Mouse (Mus musculus) intestine, embryonic 16.5 days (tissue): ENCODE data around the gene Clec4b2. TPM values are rescaled to one million over a fixed set of nuclear protein-coding genes. Genes with fewer than 3 reads are reported as not detected.
"Not testable (repeated sequence)": the region's sequence is repeated elsewhere in the genome, so short reads cannot be mapped to it uniquely, and the experiment has no call there.

Experiments used
- ATAC-seq: fragments of 200-750 bp; cut with Nextera tagmentation; 2 replicates; pipeline ENCODE4 v1.8.0; 2017; ENCODE audit warnings: moderate TSS enrichment, moderate library complexity
- H3K27ac ChIP-seq: fragments of 300-500 bp; sonication (generic); 2 replicates; pipeline ENCODE4 v1.5.1; 2014; ENCODE audit warnings: mild to moderate bottlenecking, low read length
- H3K27me3 ChIP-seq: fragments of 300-500 bp; sonication (generic); replicated peaks from 2 replicates; pipeline ENCODE4 v1.6.1; 2014; ENCODE audit warnings: low read length, control low read depth, mixed read lengths; ENCODE audit not compliant: control insufficient read depth, insufficient read depth
- H3K36me3 ChIP-seq: fragments of 300-500 bp; sonication (generic); 2 replicates; pipeline ENCODE4 v1.6.1; 2014; ENCODE audit warnings: low read length, control low read depth; ENCODE audit not compliant: control insufficient read depth, insufficient read depth
- H3K4me1 ChIP-seq: fragments of 300-500 bp; sonication (generic); 2 replicates; pipeline ENCODE4 v1.6.1; 2014; ENCODE audit warnings: low read length, control low read depth, mixed read lengths; ENCODE audit not compliant: control insufficient read depth, insufficient read depth
- H3K4me2 ChIP-seq: fragments of 300-500 bp; sonication (generic); 2 replicates; pipeline ENCODE4 v1.6.1; 2014; ENCODE audit warnings: low read depth, low read length, control low read depth
- H3K4me3 ChIP-seq: fragments of 300-500 bp; sonication (generic); 2 replicates; pipeline ENCODE4 v1.5.1; 2014; ENCODE audit warnings: mild to moderate bottlenecking, low read length
- H3K9ac ChIP-seq: fragments of 300-500 bp; sonication (generic); 2 replicates; pipeline ENCODE4 v1.6.1; 2014; ENCODE audit warnings: low read depth, low read length
- H3K9me3 ChIP-seq: fragments of 300-500 bp; sonication (generic); 2 replicates; pipeline ENCODE4 v1.6.1; 2016; ENCODE audit warnings: low read length, control low read depth; ENCODE audit not compliant: control insufficient read depth
- WGBS: fragments of 180-500 bp; shearing (Covaris S2); extraction: QIAGEN DNeasy Blood & Tissue Kit; methylation state at CpG from one replicate; pipeline ENCODE4 v1.1.7; 2014; 5-methylcytosine and 5-hydroxymethylcytosine counted together
- polyA plus RNA-seq: library from polyadenylated mRNA; unstranded; fragments of >200 nt; fragmentation: Nextera tagmentation; extraction: Ambion mirVana; gene quantifications from 2 replicates; pipeline ENCODE4 v1.2.1, GENCODE M21; 2015

Clec4b2 gene
- not detected in 2 replicates for polyA plus RNA-seq

- H3K36me3 ChIP-seq, result no peaks in the 10 kb centered on the region
- no peak for ATAC-seq
- no peak within 1 kb of the TSS for H3K27ac ChIP-seq
- H3K9ac ChIP-seq, result no peak within 1 kb of the TSS
- no peak within 1 kb of the TSS for H3K4me2 ChIP-seq
- H3K4me1 ChIP-seq, result no peaks in the 10 kb centered on the region
- no peaks in the 10 kb centered on the region for H3K9me3 ChIP-seq
- H3K27me3 ChIP-seq, result no peaks in the 10 kb centered on the region
- WGBS, result 80% methylated on average over 4 of the region's 4 CpGs
- H3K4me3 ChIP-seq, result no peak within 1 kb of the TSS
Observed at GRCm38 (mm10) chr6:123172593-123172992, at the start of gene Clec4b2. TSS of gene Clec4b2 (plus strand) at chr6:123172893.

- no peak overlapping the region for H3K27ac ChIP-seq
- H3K4me2 ChIP-seq, result no peak overlapping the region
- WGBS, result 72% methylated on average over 3 of the region's 3 CpGs
- no peak for ATAC-seq
- no peak overlapping the region for H3K9ac ChIP-seq
- no peaks in the 10 kb centered on the region for H3K36me3 ChIP-seq
- no peaks in the 10 kb centered on the region for H3K4me1 ChIP-seq
- no peaks in the 10 kb centered on the region for H3K27me3 ChIP-seq
- H3K9me3 ChIP-seq, result no peaks in the 10 kb centered on the region
- H3K4me3 ChIP-seq, result no peak overlapping the region
Observed at GRCm38 (mm10) chr6:123123195-123123594, 49.5 kb upstream of the Clec4b2 start.

DNA sequence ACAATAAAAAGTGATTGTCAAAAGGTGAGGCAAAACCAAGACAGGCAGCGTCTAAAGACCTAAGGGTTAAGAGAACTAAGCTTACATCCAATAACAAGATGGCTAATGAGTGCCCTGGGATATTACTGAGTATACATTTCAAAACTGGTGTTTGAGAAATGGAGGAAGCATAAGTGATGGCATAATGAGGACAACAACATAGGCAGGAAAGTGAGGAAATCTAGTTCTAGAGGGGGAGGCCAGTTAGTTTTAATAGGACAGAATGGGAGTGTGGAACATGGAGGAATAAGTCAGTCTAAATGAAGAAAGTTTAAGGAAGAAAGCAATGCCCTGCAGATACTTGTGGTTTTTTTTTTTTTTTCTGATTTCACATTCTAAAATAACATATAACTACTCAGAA, 45.5 kb upstream of the Clec4b2 start:
- Histone ChIP-seq H3K4me1 (no peaks in the 10 kb centered on the region), H3K27ac (no peak overlapping the region), H3K4me2 (no peak overlapping the region), H3K36me3 (no peaks in the 10 kb centered on the region), H3K27me3 (no peaks in the 10 kb centered on the region), H3K9ac (no peak overlapping the region), H3K4me3 (no peak overlapping the region), H3K9me3 (no peaks in the 10 kb centered on the region)
- ATAC-seq, result no peak
- WGBS, result 74% methylated on average over 1 of the region's 1 CpGs

GRCm38 (mm10) chr6:123137766-123138526, 34.7 kb upstream of the Clec4b2 start:
- ATAC-seq, H3K9me3 ChIP-seq, H3K36me3 ChIP-seq, H3K27me3 ChIP-seq, H3K4me2 ChIP-seq, H3K4me3 ChIP-seq, H3K27ac ChIP-seq, H3K9ac ChIP-seq, H3K4me1 ChIP-seq: not testable (repeated sequence)
- WGBS, result 64% methylated on average over 29 of the region's 29 CpGs

DNA sequence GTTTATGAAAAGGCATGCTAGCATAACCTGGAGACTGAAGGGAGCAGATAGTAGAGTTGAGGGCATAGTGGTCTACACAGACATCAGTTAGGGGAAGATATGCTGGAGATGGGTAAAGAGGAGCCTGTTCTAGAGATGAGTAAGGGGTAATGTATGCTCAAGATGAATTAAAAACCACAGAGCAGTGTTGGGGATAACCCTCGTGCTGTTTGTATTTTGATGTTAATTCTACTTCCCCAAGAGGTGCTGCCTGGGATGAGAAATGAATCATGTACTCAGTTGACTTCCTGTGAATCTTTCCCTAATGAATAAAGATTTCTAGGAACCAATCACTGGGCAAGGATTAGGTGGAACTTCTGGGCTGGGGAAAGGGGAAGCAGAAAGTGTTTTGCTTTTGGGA, 2.6 kb upstream of the Clec4b2 start:
- H3K9me3 ChIP-seq, result no peaks in the 10 kb centered on the region
- 58% methylated on average over 1 of the region's 1 CpGs for WGBS
- no peaks in the 10 kb centered on the region for H3K36me3 ChIP-seq
- H3K27ac ChIP-seq, result no peak overlapping the region
- H3K4me2 ChIP-seq, result no peak overlapping the region
- H3K4me3 ChIP-seq, result no peak overlapping the region
- H3K4me1 ChIP-seq, result no peaks in the 10 kb centered on the region
- no peak overlapping the region for H3K9ac ChIP-seq
- no peaks in the 10 kb centered on the region for H3K27me3 ChIP-seq
- ATAC-seq, result no peak

DNA sequence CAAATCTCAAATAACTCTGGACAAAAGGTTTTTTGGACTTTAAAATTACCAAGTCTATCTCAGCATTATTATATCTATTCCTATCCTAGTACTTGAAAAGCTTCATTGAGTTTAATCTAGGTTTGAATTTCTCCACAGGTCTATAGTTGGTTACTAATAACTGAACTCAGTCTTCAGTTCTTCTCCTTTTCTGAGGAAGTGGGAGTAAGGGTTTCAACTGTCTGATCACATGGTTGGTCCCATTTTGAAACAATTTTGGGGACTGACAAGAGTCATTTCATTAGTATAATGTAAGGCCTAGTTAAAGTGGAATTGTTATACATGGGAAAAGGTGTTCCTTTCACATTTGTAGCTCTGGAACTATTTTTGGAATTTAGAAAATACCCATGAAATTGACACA, 1.7 kb upstream of the Clec4b2 start:
- H3K36me3 ChIP-seq, result no peaks in the 10 kb centered on the region
- no peaks in the 10 kb centered on the region for H3K9me3 ChIP-seq
- no peak overlapping the region for H3K27ac ChIP-seq
- no peak overlapping the region for H3K4me3 ChIP-seq
- ATAC-seq, result no peak
- no peaks in the 10 kb centered on the region for H3K27me3 ChIP-seq
- H3K9ac ChIP-seq, result no peak overlapping the region
- H3K4me2 ChIP-seq, result no peak overlapping the region
- H3K4me1 ChIP-seq, result no peaks in the 10 kb centered on the region

DNA sequence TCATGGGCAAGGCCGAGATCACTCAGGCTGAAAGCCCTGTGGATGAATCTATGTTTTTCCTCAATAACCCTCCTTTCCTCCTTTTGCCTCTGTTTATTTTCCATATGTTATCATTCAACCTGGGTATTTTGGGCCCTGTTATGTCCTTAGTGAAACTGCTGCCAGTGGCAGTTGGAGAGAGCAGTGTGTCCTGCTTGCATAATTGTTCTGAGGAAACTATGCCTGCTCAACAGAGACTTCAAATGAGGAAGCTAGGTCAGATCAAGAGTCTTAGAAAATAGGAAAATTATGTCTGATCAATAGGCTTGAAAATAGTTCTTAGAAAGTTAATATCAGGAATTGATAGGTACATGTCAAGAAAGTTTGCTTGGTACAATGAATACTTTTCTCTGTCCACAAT, 2.9 kb downstream of the Clec4b2 start:
- no peak for ATAC-seq
- Histone ChIP-seq H3K36me3 (no peaks in the 10 kb centered on the region), H3K9ac (no peak overlapping the region), H3K4me1 (no peaks in the 10 kb centered on the region), H3K9me3 (no peaks in the 10 kb centered on the region), H3K4me2 (no peak overlapping the region), H3K4me3 (no peak overlapping the region), H3K27me3 (no peaks in the 10 kb centered on the region), H3K27ac (no peak overlapping the region)
- WGBS, result 82% methylated on average over 1 of the region's 1 CpGs

DNA sequence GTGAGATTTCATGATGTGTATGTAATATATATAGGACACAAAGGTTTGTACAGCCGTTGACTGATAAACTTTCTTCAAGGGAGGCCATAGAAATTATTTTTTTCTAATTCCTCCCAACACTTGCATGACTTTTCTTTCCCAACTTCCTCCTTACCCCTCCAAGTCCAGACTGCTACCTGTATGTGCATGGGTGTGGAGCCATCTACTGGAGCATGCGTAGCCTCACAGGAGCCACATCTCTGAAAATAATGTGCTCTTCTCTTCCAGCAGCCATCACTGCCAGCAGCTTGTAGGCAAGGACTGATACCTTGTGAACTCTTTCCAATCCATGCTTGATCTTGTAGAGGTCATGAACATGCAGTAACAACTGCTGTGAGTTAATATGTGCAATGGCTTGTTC, 12.2 kb downstream of the Clec4b2 start:
- H3K27me3 ChIP-seq, H3K4me1 ChIP-seq, ATAC-seq, H3K9ac ChIP-seq, H3K4me3 ChIP-seq, H3K9me3 ChIP-seq, H3K4me2 ChIP-seq, H3K36me3 ChIP-seq, H3K27ac ChIP-seq: not testable (repeated sequence)
- 82% methylated on average over 2 of the region's 2 CpGs for WGBS

DNA sequence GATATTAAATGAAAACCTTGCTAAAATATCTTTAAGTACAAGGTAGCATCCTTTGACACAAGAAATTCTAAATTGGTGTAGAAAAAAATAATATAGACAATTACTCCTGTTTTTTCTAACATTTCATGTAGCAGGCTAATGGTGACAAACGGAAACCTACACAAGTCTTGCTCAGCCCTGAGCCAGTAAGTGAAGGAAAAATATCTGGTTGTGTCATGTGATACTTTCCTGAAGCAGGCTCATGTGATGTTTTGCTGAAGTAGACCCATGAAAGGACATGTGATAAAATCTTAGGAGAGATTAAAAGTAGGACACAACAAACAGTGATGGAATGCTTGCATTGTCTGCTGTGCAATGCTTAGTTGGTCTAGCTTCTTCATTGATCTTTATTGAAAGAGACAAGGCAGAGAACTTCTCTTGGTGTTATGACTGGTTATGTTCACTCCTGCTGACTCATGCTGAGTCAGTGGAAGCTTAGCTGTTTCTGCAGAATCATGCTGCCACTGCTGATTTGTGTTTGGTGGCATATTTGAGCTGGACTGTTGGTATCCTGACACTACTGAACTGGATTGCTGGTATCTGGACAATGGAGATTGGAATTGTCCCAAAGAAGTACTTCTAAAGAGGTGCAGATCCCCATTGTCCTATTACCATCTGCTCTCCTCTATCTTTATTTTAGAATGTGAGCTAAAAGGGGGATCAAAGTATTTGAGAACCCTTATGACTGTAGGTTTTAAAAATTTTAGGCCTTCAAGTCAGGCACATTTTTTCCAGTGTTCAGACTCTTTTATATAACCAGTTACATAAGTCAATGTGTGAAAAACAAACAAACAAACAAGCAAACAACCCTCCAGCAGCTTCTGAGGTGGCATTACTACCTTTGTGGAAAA, 34.7 kb downstream of the Clec4b2 start:
- 0 out of 2 replicates have a peak, but pooled peaks have one; percentile 38 for ATAC-seq
- Histone ChIP-seq H3K4me2 (no peak overlapping the region), H3K4me1 (no peaks in the 10 kb centered on the region), H3K9me3 (no peaks in the 10 kb centered on the region), H3K4me3 (no peak overlapping the region), H3K9ac (no peak overlapping the region), H3K36me3 (no peaks in the 10 kb centered on the region), H3K27ac (no peak overlapping the region), H3K27me3 (no peaks in the 10 kb centered on the region)
- WGBS, result 89% methylated on average over 1 of the region's 1 CpGs
